Mouse (Mus musculus) CH12.LX (cell line): ENCODE data around the gene Stambpl1. TPM values are rescaled to one million over a fixed set of nuclear protein-coding genes. Genes with fewer than 3 reads are reported as not detected.

Source experiments
- DNase-seq: peaks from one replicate; pipeline ENCODE4 v3.0.0-alpha.2; 2013; ENCODE audit errors: extremely low read depth
- H3K27ac ChIP-seq: 2 replicates; pipeline ENCODE4 v1.5.1; 2012; ENCODE audit warnings: low read depth, mild to moderate bottlenecking, control low read depth, moderate library complexity; ENCODE audit not compliant: insufficient read depth
- H3K27me3 ChIP-seq: replicated peaks from 2 replicates; pipeline ENCODE3; 2012; ENCODE audit warnings: inconsistent platforms
- H3K36me3 ChIP-seq, 2 experiments: replicated peaks in 1 of 2; 2 replicates each; pipeline versions ENCODE3 to v1.6.1; 2012; ENCODE audit warnings: inconsistent platforms in 1 of 2, low read length in 1 of 2, mild to moderate bottlenecking in 1 of 2, mixed read lengths in 1 of 2, moderate library complexity in 1 of 2; ENCODE audit not compliant: control insufficient read depth in 1 of 2, insufficient read depth in 1 of 2
- H3K4me1 ChIP-seq, 2 experiments: 2 replicates each; pipeline ENCODE4 v1.6.1; 2012; ENCODE audit warnings: inconsistent platforms in 1 of 2, moderate library complexity in 1 of 2; ENCODE audit not compliant: insufficient read depth in 2 of 2, control insufficient read depth in 1 of 2
- H3K4me2 ChIP-seq: 2 replicates; pipeline ENCODE4 v1.6.1; 2012; ENCODE audit warnings: low read depth, mild to moderate bottlenecking, control low read depth; ENCODE audit not compliant: poor library complexity, insufficient read depth, severe bottlenecking
- H3K4me3 ChIP-seq, 3 experiments: fragments of 150-350 bp in 1 of 3; sonication (generic) in 1 of 3; replicated peaks in 1 of 3; 2 replicates each; pipeline versions ENCODE3 to v1.5.1; 2011 to 2012; ENCODE audit warnings: low read depth in 2 of 3, low read length in 2 of 3, mild to moderate bottlenecking in 2 of 3, moderate library complexity in 2 of 3, control low read depth in 1 of 3, improper control_type of control experiment in 1 of 3, inconsistent platforms in 1 of 3, mixed read lengths in 1 of 3; ENCODE audit not compliant: poor library complexity in 1 of 3
- H3K79me2 ChIP-seq: replicated peaks from 2 replicates; pipeline ENCODE4 v1.6.1; 2012; ENCODE audit warnings: mild to moderate bottlenecking, moderate library complexity; ENCODE audit not compliant: control insufficient read depth, poor library complexity, insufficient read depth, severe bottlenecking; ENCODE audit errors: extremely low read depth
- H3K9ac ChIP-seq: 2 replicates; pipeline ENCODE4 v1.6.1; 2012; ENCODE audit warnings: low read depth, mild to moderate bottlenecking, control low read depth, moderate library complexity; ENCODE audit not compliant: insufficient read depth
- H3K9me3 ChIP-seq: replicated peaks from 2 replicates; pipeline ENCODE3; 2012; ENCODE audit warnings: low read length, inconsistent platforms, mixed read lengths
- ELF1 ChIP-seq: IDR thresholded peaks from 2 replicates; pipeline ENCODE4 v1.6.1; 2014; ENCODE audit warnings: low read depth, mild to moderate bottlenecking, inconsistent platforms, low read length, improper control_type of control experiment
- EP300 ChIP-seq: IDR thresholded peaks from 2 replicates; pipeline ENCODE4 v1.6.1; 2011; ENCODE audit warnings: low read length, improper control_type of control experiment
- GABPA ChIP-seq: IDR thresholded peaks from 2 replicates; pipeline ENCODE4 v1.6.1; 2012; ENCODE audit warnings: low read depth, low read length, improper control_type of control experiment, inconsistent platforms; ENCODE audit not compliant: insufficient replicate concordance
- HCFC1 ChIP-seq: IDR thresholded peaks from 2 replicates; pipeline ENCODE4 v1.6.1; 2012; ENCODE audit warnings: low read depth, mild to moderate bottlenecking, inconsistent platforms, low read length, improper control_type of control experiment
- JUN ChIP-seq: IDR thresholded peaks from 2 replicates; pipeline ENCODE4 v1.6.1; 2011; ENCODE audit warnings: low read depth, mild to moderate bottlenecking, low read length, improper control_type of control experiment, moderate library complexity; ENCODE audit not compliant: insufficient read depth
- KAT2A ChIP-seq: IDR thresholded peaks from 2 replicates; pipeline ENCODE4 v1.6.1; 2012; ENCODE audit warnings: low read length, improper control_type of control experiment, inconsistent platforms; ENCODE audit not compliant: insufficient replicate concordance
- MAFK ChIP-seq: IDR thresholded peaks from 2 replicates; pipeline ENCODE4 v1.6.1; 2011; ENCODE audit warnings: low read length, improper control_type of control experiment; ENCODE audit not compliant: insufficient replicate concordance
- MAZ ChIP-seq: IDR thresholded peaks from 2 replicates; pipeline ENCODE4 v1.6.1; 2012; ENCODE audit warnings: low read depth, mild to moderate bottlenecking, inconsistent platforms, low read length, improper control_type of control experiment, moderate library complexity
- MXI1 ChIP-seq: IDR thresholded peaks from 2 replicates; pipeline ENCODE4 v1.6.1; 2011; ENCODE audit warnings: mild to moderate bottlenecking, low read depth, low read length, improper control_type of control experiment
- PAX5 ChIP-seq: IDR thresholded peaks from 2 replicates; pipeline ENCODE4 v1.6.1; 2012; ENCODE audit warnings: low read length, inconsistent platforms, mixed read lengths
- RCOR1 ChIP-seq: conservative IDR thresholded peaks from 2 replicates; pipeline ENCODE4 v1.6.1; 2012; ENCODE audit warnings: low read depth, mild to moderate bottlenecking, inconsistent platforms, low read length, improper control_type of control experiment
- SMC3 ChIP-seq: IDR thresholded peaks from 2 replicates; pipeline ENCODE4 v1.6.1; 2011; ENCODE audit warnings: low read depth, low read length, improper control_type of control experiment
- TBP ChIP-seq: conservative IDR thresholded peaks from 2 replicates; pipeline ENCODE4 v1.6.1; 2011; ENCODE audit warnings: low read depth, low read length, improper control_type of control experiment
- ZKSCAN1 ChIP-seq: IDR thresholded peaks from 2 replicates; pipeline ENCODE4 v1.6.1; 2012; ENCODE audit warnings: low read depth, inconsistent platforms, low read length, improper control_type of control experiment, borderline replicate concordance
- dilution Hi-C: fragments of 300-500 bp; cut with MboI; formaldehyde crosslinking; loops from 2 replicates; pipeline ENCODE4 v1.14.3; 2020; ENCODE audit warnings: low sequenced_read_pairs; ENCODE audit not compliant: extremely low pct_unique_long_range_greater_than_20kb, extremely low pct_ligation_motif_present
- in situ Hi-C: fragments of 300-500 bp; cut with MboI; formaldehyde crosslinking; loops from 3 replicates; pipeline ENCODE4 v1.14.3; 2019; ENCODE audit warnings: low sequenced_read_pairs, low pct_ligation_motif_present, low pct_unique_long_range_greater_than_20kb, mixed read lengths
- polyA plus RNA-seq: library from polyadenylated mRNA; unstranded; fragments of >175 nt; gene quantifications from 2 replicates; pipeline ENCODE4 v1.2.1, GENCODE M21; 2012; ENCODE audit warnings: low read depth; ENCODE audit not compliant: insufficient read length
- total RNA-seq, 2 experiments: library from RNA; depleted of rRNA; stranded (reverse); fragments of 300-350 nt in 1 of 2; fragments of >200 nt in 1 of 2; gene quantifications; 2 replicates each; pipeline ENCODE4 v1.2.3; 2012 to 2014

Gene Stambpl1
- total and polyA plus RNA-seq, 3 experiments: 29.7 to 48.2 (median 40.6) TPM

DNA sequence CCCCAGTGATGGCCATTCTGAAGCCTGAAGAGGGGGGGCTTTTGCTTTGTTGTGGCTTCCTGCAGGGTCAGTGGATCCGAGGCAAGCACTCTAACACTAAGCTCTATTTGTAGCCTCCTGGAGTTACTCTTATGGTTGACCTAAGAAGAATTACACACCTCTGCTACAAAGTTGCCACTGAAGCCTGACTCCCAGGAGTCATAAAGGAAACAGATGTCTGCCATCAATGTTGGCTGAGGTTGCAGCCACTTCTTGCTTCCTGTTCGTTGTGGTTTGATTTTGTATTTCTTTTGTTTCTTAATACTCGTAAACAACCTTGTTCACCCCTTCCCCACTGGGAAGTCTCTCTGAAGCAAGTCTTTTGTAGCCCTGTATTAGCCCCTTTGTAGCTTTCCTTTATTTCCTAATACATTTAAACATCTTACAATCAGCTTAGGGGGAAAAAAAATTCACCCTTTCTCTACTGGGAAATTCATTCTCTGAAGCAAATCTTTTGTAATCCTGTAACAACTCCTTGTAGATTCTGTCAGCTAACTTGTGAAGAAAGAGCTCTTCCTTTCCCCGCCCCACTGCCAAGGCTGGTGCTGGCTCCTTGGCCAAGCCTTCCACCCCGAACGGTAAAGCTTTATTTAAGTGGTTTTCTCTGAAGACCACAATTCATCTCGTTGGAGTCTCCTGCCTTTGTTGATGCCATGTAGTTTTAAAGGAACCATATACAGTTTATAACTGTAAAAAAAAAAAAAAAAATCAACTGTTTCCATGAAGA is 23.9 kb upstream of the Stambpl1 start:
- Histone ChIP-seq H3K4me2 (no peak overlapping the region), H3K27me3 (no peaks in the 10 kb centered on the region), H3K4me3 (no peak overlapping the region), H3K9me3 (no peaks in the 10 kb centered on the region), H3K36me3 (no peaks in the 10 kb centered on the region), H3K27ac (no peak overlapping the region), H3K79me2 (no peaks in the 10 kb centered on the region), H3K4me1 (peaks cover 0 to 24% of the 10 kb centered on the region in 2 experiments; a peak in 2 of 4 replicates), H3K9ac (no peak overlapping the region)
- dilution Hi-C loops: no loop called here
- peak; percentile 14 for DNase-seq
- TF ChIP-seq MXI1: no peak
- no peak for TF ChIP-seq HCFC1
- no peak for TF ChIP-seq PAX5
- no peak for TF ChIP-seq TBP
- TF ChIP-seq MAFK: no peak
- TF ChIP-seq GABPA: no peak
- TF ChIP-seq ELF1: no peak
- in situ Hi-C loops: loop anchor here (10.0 kb wide), 1 partner anchor 57 kb away; no protein-coding TSS in a partner anchor

DNA sequence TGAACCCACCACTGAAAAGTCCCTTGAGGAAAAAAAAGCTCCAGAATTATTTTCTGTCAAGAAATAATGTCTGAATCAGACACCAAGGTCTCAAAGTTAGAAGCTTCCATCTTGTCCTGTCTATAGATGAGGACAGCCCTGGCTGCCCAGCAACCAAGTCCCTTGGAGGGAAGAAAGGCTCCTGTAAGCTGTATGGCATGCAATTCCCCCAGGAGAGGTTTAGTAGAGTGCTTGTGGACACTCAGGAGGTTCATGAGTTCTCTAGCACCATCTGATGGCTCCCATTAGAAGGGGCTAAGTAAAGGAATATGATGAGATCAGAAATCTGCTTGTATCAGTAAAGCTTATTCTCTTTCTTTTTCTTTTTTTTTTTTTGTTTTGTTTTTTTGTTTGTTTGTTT is 22.9 kb upstream of the Stambpl1 start:
- Histone ChIP-seq H3K27me3 (no peaks in the 10 kb centered on the region), H3K9me3 (no peaks in the 10 kb centered on the region), H3K27ac (no peak overlapping the region), H3K9ac (no peak overlapping the region), H3K4me3 (no peak overlapping the region), H3K4me2 (no peak overlapping the region), H3K36me3 (no peaks in the 10 kb centered on the region), H3K4me1 (peaks cover 0 to 24% of the 10 kb centered on the region in 2 experiments; a peak in 2 of 4 replicates), H3K79me2 (no peaks in the 10 kb centered on the region)
- in situ Hi-C loops: loop anchor here (10.0 kb wide), 1 partner anchor 56 kb away; no protein-coding TSS in a partner anchor
- no peak for TF ChIP-seq RCOR1
- TF ChIP-seq KAT2A: no peak
- TF ChIP-seq ZKSCAN1: no peak
- TF ChIP-seq SMC3: no peak
- TF ChIP-seq EP300: no peak
- TF ChIP-seq MAZ: no peak
- TF ChIP-seq JUN: no peak
- TF ChIP-seq TBP: no peak
- dilution Hi-C loops: no loop called here
- DNase-seq: no peak
